Mouse (Mus musculus) forebrain, embryonic 16.5 days (tissue): ENCODE data around the gene Endod1. TPM values are rescaled to one million over a fixed set of nuclear protein-coding genes. Genes with fewer than 3 reads are reported as not detected.

Experiments used
- ATAC-seq: fragments of 200-750 bp; cut with Nextera tagmentation; 2 replicates; pipeline ENCODE4 v1.8.0; 2017; ENCODE audit warnings: mild to moderate bottlenecking, moderate library complexity
- H3K27ac ChIP-seq: fragments of 300-500 bp; sonication (generic); 2 replicates; pipeline ENCODE4 v1.5.1; 2014; ENCODE audit warnings: low read length, control low read depth
- H3K27me3 ChIP-seq: fragments of 300-500 bp; sonication (generic); replicated peaks from 2 replicates; pipeline ENCODE4 v1.6.1; 2014; ENCODE audit warnings: low read length; ENCODE audit not compliant: control insufficient read depth, insufficient read depth
- H3K36me3 ChIP-seq: fragments of 300-500 bp; sonication (generic); 2 replicates; pipeline ENCODE4 v1.6.1; 2014; ENCODE audit not compliant: control insufficient read depth, insufficient read depth
- H3K4me1 ChIP-seq: fragments of 300-500 bp; sonication (generic); replicated peaks from 2 replicates; pipeline ENCODE4 v1.6.1; 2014; ENCODE audit warnings: low read length; ENCODE audit not compliant: control insufficient read depth, insufficient read depth
- H3K4me2 ChIP-seq: fragments of 300-500 bp; sonication (generic); 2 replicates; pipeline ENCODE4 v1.6.1; 2014; ENCODE audit warnings: mild to moderate bottlenecking, low read length, control low read depth
- H3K4me3 ChIP-seq: fragments of 300-500 bp; sonication (generic); replicated peaks from 2 replicates; pipeline ENCODE4 v1.5.1; 2014; ENCODE audit warnings: mild to moderate bottlenecking, low read length, control low read depth
- H3K9ac ChIP-seq: fragments of 300-500 bp; sonication (generic); replicated peaks from 2 replicates; pipeline ENCODE4 v1.6.1; 2014; ENCODE audit warnings: low read depth, low read length, control low read depth
- H3K9me3 ChIP-seq: fragments of 300-500 bp; sonication (generic); 2 replicates; pipeline ENCODE4 v1.6.1; 2016; ENCODE audit warnings: low read length; ENCODE audit not compliant: control insufficient read depth
- WGBS: fragments of 180-500 bp; shearing (Covaris S2); extraction: QIAGEN DNeasy Blood & Tissue Kit; methylation state at CpG from one replicate; pipeline ENCODE4 v1.1.7; 2014; 5-methylcytosine and 5-hydroxymethylcytosine counted together
- polyA plus RNA-seq: library from polyadenylated mRNA; unstranded; fragments of >200 nt; fragmentation: Nextera tagmentation; extraction: Ambion mirVana; gene quantifications from 2 replicates; pipeline ENCODE4 v1.2.1, GENCODE M21; 2015

Gene Endod1
- 9.3 and 12.6 TPM in 2 replicates for polyA plus RNA-seq

- H3K36me3 ChIP-seq = no peaks in the 10 kb centered on the region
- 2% methylated on average over 8 of the region's 8 CpGs for WGBS
- no peaks in the 10 kb centered on the region for H3K27me3 ChIP-seq
- peaks cover 12% of the 10 kb centered on the region for H3K4me1 ChIP-seq
- H3K4me3 ChIP-seq = peak within 1 kb of the TSS; percentile 77
- ATAC-seq = peak; percentile 57
- H3K27ac ChIP-seq = peak within 1 kb of the TSS; percentile 59
- H3K9ac ChIP-seq = peak within 1 kb of the TSS; percentile 85
- H3K4me2 ChIP-seq = peak within 1 kb of the TSS; percentile 97
- no peaks in the 10 kb centered on the region for H3K9me3 ChIP-seq
Observed at GRCm38 (mm10) chr9:14381353-14382055, at the start of gene Endod1. Gene Endod1 (minus strand): TSS chr9:14381507.

- WGBS = 91% methylated on average over 5 of the region's 5 CpGs
- Histone ChIP-seq H3K4me2 (no peak overlapping the region), H3K27me3 (no peaks in the 10 kb centered on the region), H3K36me3 (no peaks in the 10 kb centered on the region), H3K4me1 (no peaks in the 10 kb centered on the region), H3K9ac (no peak overlapping the region), H3K27ac (no peak overlapping the region), H3K9me3 (no peaks in the 10 kb centered on the region), H3K4me3 (no peak overlapping the region)
- no peak for ATAC-seq
Observed at GRCm38 (mm10) chr9:14409153-14409552, 27.8 kb upstream of the Endod1 start.

GRCm38 (mm10) chr9:14408044-14408443, 26.7 kb upstream of the Endod1 start:
- ATAC-seq = no peak
- WGBS = 75% methylated on average over 4 of the region's 4 CpGs

GRCm38 (mm10) chr9:14406056-14406455, 24.7 kb upstream of the Endod1 start:
- no peaks in the 10 kb centered on the region for H3K36me3 ChIP-seq
- H3K9me3 ChIP-seq = no peaks in the 10 kb centered on the region
- H3K27me3 ChIP-seq = no peaks in the 10 kb centered on the region
- H3K27ac ChIP-seq = no peak overlapping the region
- ATAC-seq = no peak
- no peak overlapping the region for H3K9ac ChIP-seq
- no peak overlapping the region for H3K4me3 ChIP-seq
- 77% methylated on average over 1 of the region's 1 CpGs for WGBS
- H3K4me1 ChIP-seq = no peaks in the 10 kb centered on the region
- H3K4me2 ChIP-seq = no peak overlapping the region

More at GRCm38 (mm10) chr9:14408044-14408443, 26.7 kb upstream of the Endod1 start:
- Histone ChIP-seq H3K27ac (no peak overlapping the region), H3K9me3 (no peaks in the 10 kb centered on the region), H3K9ac (no peak overlapping the region), H3K27me3 (no peaks in the 10 kb centered on the region), H3K4me1 (no peaks in the 10 kb centered on the region), H3K4me3 (no peak overlapping the region), H3K4me2 (no peak overlapping the region), H3K36me3 (no peaks in the 10 kb centered on the region)

- no peaks in the 10 kb centered on the region for H3K4me1 ChIP-seq
- H3K4me3 ChIP-seq = no peak overlapping the region
- H3K27ac ChIP-seq = no peak overlapping the region
- no peaks in the 10 kb centered on the region for H3K36me3 ChIP-seq
- WGBS = 91% methylated on average over 1 of the region's 1 CpGs
- no peaks in the 10 kb centered on the region for H3K27me3 ChIP-seq
- H3K9ac ChIP-seq = no peak overlapping the region
- no peak overlapping the region for H3K4me2 ChIP-seq
- no peaks in the 10 kb centered on the region for H3K9me3 ChIP-seq
- ATAC-seq = no peak
Observed at GRCm38 (mm10) chr9:14402099-14402498, 20.8 kb upstream of the Endod1 start.

- 96% methylated on average over 5 of the region's 5 CpGs for WGBS
- no peaks in the 10 kb centered on the region for H3K9me3 ChIP-seq
- no peaks in the 10 kb centered on the region for H3K27me3 ChIP-seq
- H3K4me1 ChIP-seq = no peaks in the 10 kb centered on the region
- no peaks in the 10 kb centered on the region for H3K36me3 ChIP-seq
- H3K4me2 ChIP-seq = no peak overlapping the region
- no peak for ATAC-seq
- no peak overlapping the region for H3K4me3 ChIP-seq
- no peak overlapping the region for H3K27ac ChIP-seq
- H3K9ac ChIP-seq = no peak overlapping the region
Observed at GRCm38 (mm10) chr9:14400392-14400791, 19.1 kb upstream of the Endod1 start.

- no peaks in the 10 kb centered on the region for H3K4me1 ChIP-seq
- H3K36me3 ChIP-seq = no peaks in the 10 kb centered on the region
- no peak overlapping the region for H3K9ac ChIP-seq
- no peaks in the 10 kb centered on the region for H3K27me3 ChIP-seq
- H3K9me3 ChIP-seq = no peaks in the 10 kb centered on the region
- no peak for ATAC-seq
- H3K27ac ChIP-seq = no peak overlapping the region
- H3K4me3 ChIP-seq = no peak overlapping the region
- H3K4me2 ChIP-seq = no peak overlapping the region
- WGBS = 97% methylated on average over 1 of the region's 1 CpGs
Observed at GRCm38 (mm10) chr9:14398946-14399345, 17.6 kb upstream of the Endod1 start.

GRCm38 (mm10) chr9:14398084-14398483, 16.8 kb upstream of the Endod1 start:
- H3K4me3 ChIP-seq = no peak overlapping the region
- no peaks in the 10 kb centered on the region for H3K36me3 ChIP-seq
- 81% methylated on average over 1 of the region's 1 CpGs for WGBS
- H3K27ac ChIP-seq = no peak overlapping the region
- H3K4me1 ChIP-seq = no peaks in the 10 kb centered on the region
- ATAC-seq = no peak
- H3K9ac ChIP-seq = no peak overlapping the region
- no peak overlapping the region for H3K4me2 ChIP-seq
- no peaks in the 10 kb centered on the region for H3K9me3 ChIP-seq
- no peaks in the 10 kb centered on the region for H3K27me3 ChIP-seq

- H3K27me3 ChIP-seq = no peaks in the 10 kb centered on the region
- H3K4me1 ChIP-seq = no peaks in the 10 kb centered on the region
- ATAC-seq = no peak
- H3K4me2 ChIP-seq = no peak overlapping the region
- H3K9ac ChIP-seq = no peak overlapping the region
- no peaks in the 10 kb centered on the region for H3K9me3 ChIP-seq
- no peak overlapping the region for H3K4me3 ChIP-seq
- no peak overlapping the region for H3K27ac ChIP-seq
- 93% methylated on average over 6 of the region's 6 CpGs for WGBS
- no peaks in the 10 kb centered on the region for H3K36me3 ChIP-seq
Observed at GRCm38 (mm10) chr9:14397449-14397819, 16.1 kb upstream of the Endod1 start.
